Mouse (Mus musculus): ENCODE data around the gene Aifm3. TPM values are rescaled to one million over a fixed set of nuclear protein-coding genes. Genes with fewer than 3 reads are reported as not detected.
A peak's percentile ranks its signal among the peaks of the same experiment; 100 is the strongest.
"Not testable (repeated sequence)": the region's sequence is repeated elsewhere in the genome, so short reads cannot be mapped to it uniquely, and the experiment has no call there.

The Aifm3 gene
- polyA plus RNA-seq, 1 experiment from 2014 or later: 0.84 TPM

GRCm38 (mm10) chr16:17553910-17554685 is 64.7 kb downstream of the Aifm3 start:
- DNase-seq (ENCODE audit: low spot score) (peak; percentile 73), ATAC-seq (replicated peaks; ENCODE audit: low FRiP score) (peak; percentile 87)
- H3K36me3 ChIP-seq (ENCODE audit: control insufficient read depth, insufficient read depth, low read length): no peaks in the 10 kb centered on the region
- no peaks in the 10 kb centered on the region for H3K27me3 ChIP-seq (replicated peaks; ENCODE audit: control insufficient read depth, insufficient read depth, low read length)
- peaks cover 39% of the 10 kb centered on the region for H3K4me1 ChIP-seq (replicated peaks; ENCODE audit: control insufficient read depth, insufficient read depth, low read length)
- H3K4me2 ChIP-seq: peak overlapping the region; percentile 94
- peak overlapping the region; percentile 59 for H3K9ac ChIP-seq (ENCODE audit: low read depth, low read length)
- WGBS: 10% methylated on average over 18 of the region's 18 CpGs
- H3K27ac ChIP-seq (ENCODE audit: low read depth, low read length): peak overlapping the region; percentile 96
- no peaks in the 10 kb centered on the region for H3K9me3 ChIP-seq (ENCODE audit: control insufficient read depth, low read length)
- peak overlapping the region; percentile 44 for H3K4me3 ChIP-seq (ENCODE audit: low read depth, low read length)

GRCm38 (mm10) chr16:17554702-17555101 is 65.3 kb downstream of the Aifm3 start:
- Histone ChIP-seq H3K27ac (ENCODE audit: low read depth, low read length) (peak overlapping the region; percentile 96), H3K4me3 (ENCODE audit: low read depth, low read length) (peak overlapping the region; percentile 44), H3K9ac (ENCODE audit: low read depth, low read length) (peak overlapping the region; percentile 59), H3K4me2 (peak overlapping the region; percentile 94), H3K4me1 (replicated peaks; ENCODE audit: control insufficient read depth, insufficient read depth, low read length) (peaks cover 43% of the 10 kb centered on the region)
- not testable (repeated sequence) for H3K36me3 ChIP-seq (ENCODE audit: control insufficient read depth, insufficient read depth, low read length); H3K27me3 ChIP-seq (replicated peaks; ENCODE audit: control insufficient read depth, insufficient read depth, low read length); H3K9me3 ChIP-seq (ENCODE audit: control insufficient read depth, low read length)
- 18% methylated on average over 4 of the region's 4 CpGs for WGBS
- DNase-seq (ENCODE audit: low spot score): peak; percentile 59
- ATAC-seq (replicated peaks; ENCODE audit: low FRiP score): peak; percentile 79

- no peak overlapping the region for H3K4me3 ChIP-seq (ENCODE audit: low read depth, low read length)
- ATAC-seq (replicated peaks; ENCODE audit: low FRiP score) (no peak), DNase-seq (ENCODE audit: low spot score) (no peak)
- no peak overlapping the region for H3K27ac ChIP-seq (ENCODE audit: low read depth, low read length)
- WGBS: 83% methylated on average over 4 of the region's 4 CpGs
- no peaks in the 10 kb centered on the region for H3K36me3 ChIP-seq (ENCODE audit: control insufficient read depth, insufficient read depth, low read length)
- H3K4me1 ChIP-seq (replicated peaks; ENCODE audit: control insufficient read depth, insufficient read depth, low read length): peaks cover 52% of the 10 kb centered on the region
- H3K27me3 ChIP-seq (replicated peaks; ENCODE audit: control insufficient read depth, insufficient read depth, low read length): no peaks in the 10 kb centered on the region
- no peaks in the 10 kb centered on the region for H3K9me3 ChIP-seq (ENCODE audit: control insufficient read depth, low read length)
- H3K9ac ChIP-seq (ENCODE audit: low read depth, low read length): no peak overlapping the region
- H3K4me2 ChIP-seq: no peak overlapping the region
Measured at GRCm38 (mm10) chr16:17556180-17556579, 66.8 kb downstream of the Aifm3 start.

- Histone ChIP-seq H3K9me3 (ENCODE audit: control insufficient read depth, low read length) (no peaks in the 10 kb centered on the region), H3K4me3 (ENCODE audit: low read depth, low read length) (no peak overlapping the region), H3K36me3 (ENCODE audit: control insufficient read depth, insufficient read depth, low read length) (no peaks in the 10 kb centered on the region), H3K27ac (ENCODE audit: low read depth, low read length) (no peak overlapping the region), H3K27me3 (replicated peaks; ENCODE audit: control insufficient read depth, insufficient read depth, low read length) (no peaks in the 10 kb centered on the region), H3K9ac (ENCODE audit: low read depth, low read length) (no peak overlapping the region), H3K4me2 (no peak overlapping the region), H3K4me1 (replicated peaks; ENCODE audit: control insufficient read depth, insufficient read depth, low read length) (peaks cover 56% of the 10 kb centered on the region)
- WGBS: 62% methylated on average over 4 of the region's 4 CpGs
- DNase-seq (ENCODE audit: low spot score) (no peak), ATAC-seq (replicated peaks; ENCODE audit: low FRiP score) (no peak)
Measured at GRCm38 (mm10) chr16:17556907-17557306, 67.5 kb downstream of the Aifm3 start.

Other genes starting within 250 kb of the Aifm3 start
- gene Tmem191c, start 213.5 kb upstream of the Aifm3 start, polyA plus RNA-seq (2014; fragmentation: Nextera tagmentation; extraction: Ambion mirVana): 5.0 and 7.7 TPM in 2 replicates
- 110 and 128 TPM in 2 replicates for gene Serpind1, start 158.2 kb upstream of the Aifm3 start, polyA plus RNA-seq (2014; fragmentation: Nextera tagmentation; extraction: Ambion mirVana)
- 7.2 and 8.7 TPM in 2 replicates for gene Snap29, start 83.6 kb upstream of the Aifm3 start, polyA plus RNA-seq (2014; fragmentation: Nextera tagmentation; extraction: Ambion mirVana)
- gene Pi4ka, start 83.3 kb upstream of the Aifm3 start, polyA plus RNA-seq (2014; fragmentation: Nextera tagmentation; extraction: Ambion mirVana): 29.7 and 30.4 TPM in 2 replicates
- 45.6 and 46.2 TPM in 2 replicates for gene Crkl, start 37.6 kb upstream of the Aifm3 start, polyA plus RNA-seq (2014; fragmentation: Nextera tagmentation; extraction: Ambion mirVana)
- 50.2 and 54.8 TPM in 2 replicates for gene Lztr1, start 19.1 kb downstream of the Aifm3 start, polyA plus RNA-seq (2014; fragmentation: Nextera tagmentation; extraction: Ambion mirVana)
- gene Thap7, start 41.5 kb downstream of the Aifm3 start, polyA plus RNA-seq (2014; fragmentation: Nextera tagmentation; extraction: Ambion mirVana): 45.1 and 46.5 TPM in 2 replicates
- not detected in 2 replicates for gene Lrrc74b, start 71.6 kb downstream of the Aifm3 start, polyA plus RNA-seq (2014; fragmentation: Nextera tagmentation; extraction: Ambion mirVana)
- 0.06 and 0.07 TPM in 2 replicates for gene P2rx6, start 72.3 kb downstream of the Aifm3 start, polyA plus RNA-seq (2014; fragmentation: Nextera tagmentation; extraction: Ambion mirVana)
- 2.0 and 2.1 TPM in 2 replicates for gene Slc7a4, start 93.6 kb downstream of the Aifm3 start, polyA plus RNA-seq (2014; fragmentation: Nextera tagmentation; extraction: Ambion mirVana)
- gene Smpd4, start 129.7 kb downstream of the Aifm3 start, polyA plus RNA-seq (2014; fragmentation: Nextera tagmentation; extraction: Ambion mirVana): 53.4 and 60.5 TPM in 2 replicates
- gene Ccdc74a, start 156.9 kb downstream of the Aifm3 start, polyA plus RNA-seq (2014; fragmentation: Nextera tagmentation; extraction: Ambion mirVana): 3.9 and 4.5 TPM in 2 replicates
- gene Med15, start 243.3 kb downstream of the Aifm3 start, polyA plus RNA-seq (2014; fragmentation: Nextera tagmentation; extraction: Ambion mirVana): 44.8 and 46.7 TPM in 2 replicates